Mouse (Mus musculus) heart, adult 2 months (tissue): ENCODE data around the gene March4. TPM values are rescaled to one million over a fixed set of nuclear protein-coding genes. Genes with fewer than 3 reads are reported as not detected.

Experiments used
- DNase-seq, 2 experiments: peaks; one replicate each; pipeline ENCODE4 v3.0.0; 2021
- H3K27ac ChIP-seq: fragments of 200-600 bp; 2 replicates; pipeline ENCODE4 v1.8.1; 2022
- H3K27me3 ChIP-seq: fragments of 200-500 bp; 2 replicates; pipeline ENCODE4 v1.6.1; 2012; ENCODE audit warnings: mild to moderate bottlenecking, low read length, inconsistent platforms, mixed read lengths; ENCODE audit not compliant: control insufficient read depth, insufficient read depth
- H3K36me3 ChIP-seq: fragments of 200-500 bp; 2 replicates; pipeline ENCODE4 v1.6.1; 2012; ENCODE audit warnings: low read length, inconsistent platforms; ENCODE audit not compliant: control insufficient read depth, insufficient read depth
- H3K4me1 ChIP-seq: fragments of 200-500 bp; 2 replicates; pipeline ENCODE4 v1.6.1; 2011; ENCODE audit warnings: low read length; ENCODE audit not compliant: control insufficient read depth, insufficient read depth
- H3K4me3 ChIP-seq: fragments of 200-600 bp; 2 replicates; pipeline ENCODE4 v1.8.1; 2022
- H3K79me2 ChIP-seq: fragments of 200-500 bp; replicated peaks from 2 replicates; pipeline ENCODE4 v1.6.1; 2012; ENCODE audit warnings: mild to moderate bottlenecking, inconsistent platforms, low read length, moderate library complexity, mixed read lengths; ENCODE audit not compliant: control insufficient read depth, insufficient read depth
- H3K9ac ChIP-seq: fragments of 200-500 bp; 2 replicates; pipeline ENCODE4 v1.6.1; 2012; ENCODE audit warnings: low read depth, mild to moderate bottlenecking, control low read depth, inconsistent platforms, low read length, mixed read lengths
- CTCF ChIP-seq: fragments of 200-600 bp; IDR thresholded peaks from 2 replicates; pipeline ENCODE4 v1.8.1; 2022; ENCODE audit warnings: antibody characterized with exemption, mild to moderate bottlenecking, moderate library complexity
- EP300 ChIP-seq: fragments of 200-500 bp; IDR thresholded peaks from 2 replicates; pipeline ENCODE4 v1.6.1; 2011; ENCODE audit warnings: low read depth, low read length, control low read depth; ENCODE audit not compliant: insufficient read depth
- POLR2A ChIP-seq: fragments of 200-500 bp; IDR thresholded peaks from 2 replicates; pipeline ENCODE4 v1.6.1; 2011; ENCODE audit warnings: mild to moderate bottlenecking, low read depth, low read length, control low read depth; ENCODE audit not compliant: insufficient read depth
- WGBS: fragments of 180-500 bp; shearing (Covaris S2); methylation state at CpG from one replicate; pipeline ENCODE4 v1.1.7; 2018; 5-methylcytosine and 5-hydroxymethylcytosine counted together
- intact Hi-C: fragments of 180-260 bp; cut with DNase I; formaldehyde crosslinking; loops from one replicate; pipeline ENCODE4 v1.15.1; 2025
- polyA plus RNA-seq: library from polyadenylated mRNA; depleted of rRNA; stranded (reverse); fragments of >200 nt; gene quantifications from 2 replicates; pipeline ENCODE4 v1.2.3, GENCODE M21; 2012
- total RNA-seq, 2 experiments: library from RNA; stranded (reverse); gene quantifications; 2 replicates each; pipeline ENCODE4 v1.2.3; 2021

March4 gene
- total and polyA plus RNA-seq, 3 experiments = 0.12 TPM; not detected in 2

GRCm38 (mm10) chr1:72510778-72511520 is 25.8 kb downstream of the March4 start:
- Histone ChIP-seq H3K4me3 (no peak overlapping the region), H3K4me1 (no peaks in the 10 kb centered on the region), H3K79me2 (no peaks in the 10 kb centered on the region), H3K9ac (no peak overlapping the region), H3K27ac (no peak overlapping the region), H3K36me3 (no peaks in the 10 kb centered on the region), H3K27me3 (no peaks in the 10 kb centered on the region)
- 62% methylated on average over 7 of the region's 7 CpGs for WGBS
- intact Hi-C loops = no loop called here
- no peak for DNase-seq
- TF ChIP-seq CTCF = no peak
- no peak for TF ChIP-seq EP300
- TF ChIP-seq POLR2A = no peak

GRCm38 (mm10) chr1:72509551-72509950 is 27.2 kb downstream of the March4 start:
- no peaks in the 10 kb centered on the region for H3K27me3 ChIP-seq
- no peak for TF ChIP-seq EP300
- TF ChIP-seq CTCF = no peak
- 76% methylated on average over 4 of the region's 4 CpGs for WGBS
- no peaks in the 10 kb centered on the region for H3K4me1 ChIP-seq
- no peaks in the 10 kb centered on the region for H3K36me3 ChIP-seq
- intact Hi-C loops = no loop called here
- H3K79me2 ChIP-seq = no peaks in the 10 kb centered on the region
- no peak overlapping the region for H3K4me3 ChIP-seq
- no peak overlapping the region for H3K27ac ChIP-seq
- no peak overlapping the region for H3K9ac ChIP-seq
- DNase-seq = no peak

- no peaks in the 10 kb centered on the region; the same call in 1 of the 2 replicates for H3K27me3 ChIP-seq
- H3K4me3 ChIP-seq = no peak overlapping the region
- intact Hi-C loops = no loop called here
- WGBS = 45% methylated on average over 2 of the region's 2 CpGs
- no peaks in the 10 kb centered on the region for H3K4me1 ChIP-seq
- no peaks in the 10 kb centered on the region for H3K36me3 ChIP-seq
- H3K9ac ChIP-seq = no peak overlapping the region
- no peak overlapping the region for H3K27ac ChIP-seq
- H3K79me2 ChIP-seq = no peaks in the 10 kb centered on the region
- no peak for TF ChIP-seq POLR2A
- TF ChIP-seq CTCF = no peak
- TF ChIP-seq EP300 = no peak
- DNase-seq = no peak
Measured at GRCm38 (mm10) chr1:72507670-72508069, 29.1 kb downstream of the March4 start.

- no peak for TF ChIP-seq POLR2A
- TF ChIP-seq CTCF = no peak
- no peak for TF ChIP-seq EP300
- Histone ChIP-seq H3K4me3 (no peak overlapping the region), H3K79me2 (no peaks in the 10 kb centered on the region), H3K4me1 (no peaks in the 10 kb centered on the region), H3K27ac (no peak overlapping the region), H3K36me3 (no peaks in the 10 kb centered on the region), H3K27me3 (no peaks in the 10 kb centered on the region; the same call in 1 of the 2 replicates), H3K9ac (no peak overlapping the region)
- 47% methylated on average over 10 of the region's 10 CpGs for WGBS
- no peak for DNase-seq
- intact Hi-C loops = no loop called here
Measured at GRCm38 (mm10) chr1:72506202-72506601, 30.5 kb downstream of the March4 start.

GRCm38 (mm10) chr1:72497609-72498008 is 39.1 kb downstream of the March4 start:
- H3K4me1 ChIP-seq = no peaks in the 10 kb centered on the region
- intact Hi-C loops = no loop called here
- H3K36me3 ChIP-seq = no peaks in the 10 kb centered on the region
- no peak overlapping the region for H3K9ac ChIP-seq
- no peak for DNase-seq
- H3K4me3 ChIP-seq = no peak overlapping the region
- H3K27me3 ChIP-seq = no peaks in the 10 kb centered on the region
- H3K79me2 ChIP-seq = no peaks in the 10 kb centered on the region
- no peak for TF ChIP-seq POLR2A
- no peak for TF ChIP-seq CTCF
- no peak for TF ChIP-seq EP300
- no peak overlapping the region for H3K27ac ChIP-seq
- 83% methylated on average over 5 of the region's 5 CpGs for WGBS

- Histone ChIP-seq H3K27me3 (no peaks in the 10 kb centered on the region), H3K36me3 (no peaks in the 10 kb centered on the region), H3K27ac (no peak overlapping the region), H3K9ac (no peak overlapping the region), H3K79me2 (no peaks in the 10 kb centered on the region), H3K4me3 (no peak overlapping the region), H3K4me1 (no peaks in the 10 kb centered on the region)
- no peak for DNase-seq
- intact Hi-C loops = no loop called here
- 59% methylated on average over 3 of the region's 3 CpGs for WGBS
- TF ChIP-seq POLR2A = no peak
- no peak for TF ChIP-seq EP300
- TF ChIP-seq CTCF = no peak
Measured at GRCm38 (mm10) chr1:72493454-72493853, 43.3 kb downstream of the March4 start.

- TF ChIP-seq CTCF = no peak
- no peak for TF ChIP-seq EP300
- TF ChIP-seq POLR2A = no peak
- Histone ChIP-seq H3K9ac (no peak overlapping the region), H3K27ac (no peak overlapping the region), H3K36me3 (no peaks in the 10 kb centered on the region), H3K4me3 (no peak overlapping the region), H3K4me1 (no peaks in the 10 kb centered on the region), H3K27me3 (no peaks in the 10 kb centered on the region), H3K79me2 (no peaks in the 10 kb centered on the region)
- intact Hi-C loops = no loop called here
- WGBS = 89% methylated on average over 10 of the region's 10 CpGs
- no peak for DNase-seq
Measured at GRCm38 (mm10) chr1:72492666-72493065, 44.1 kb downstream of the March4 start.
